In genomic region chr2:93306898-93307297, GRCm38 (mm10) we compare ENCODE assay signal across 19 mouse cellular contexts.
"Had no signal": no experiment of that assay in that cellular context is flagged by ENCODE, and none has a peak within 500 bp of the region (broad histone marks: within the 10 kb centered on the region; RNA-seq: fewer than 3 reads in every experiment).

No protein-coding gene starts in this region.

- DNase-seq: lung, adult 18-20 months; lung, embryonic 14.5 days; lung, postnatal 10 days; lung, postnatal 4 days; midbrain, embryonic 14.5 days; retina, postnatal 1 day; right cerebral cortex, adult 18-20 months; right cerebral cortex, postnatal 25 days; right cerebral cortex, postnatal 4 days; spleen, adult 18-20 months; thymus, adult 2 months; thymus, postnatal 25 days; thymus, postnatal 4 days had no signal

- H3K4me2 ChIP-seq: lung, embryonic 14.5 days; midbrain, embryonic 12.5 days; neural tube, embryonic 13.5 days; neural tube, embryonic 15.5 days had no signal

- ATAC-seq: midbrain, embryonic 16.5 days had no signal

- H3K27ac ChIP-seq: midbrain, embryonic 10.5 days; midbrain, embryonic 12.5 days; neural tube, embryonic 13.5 days; neural tube, embryonic 15.5 days had no signal

- H3K9me3 ChIP-seq: midbrain, embryonic 10.5 days; midbrain, embryonic 12.5 days; neural tube, embryonic 13.5 days; neural tube, embryonic 15.5 days had no signal

- H3K36me3 ChIP-seq: neural tube, embryonic 15.5 days had no signal

- H3K27me3 ChIP-seq: midbrain, embryonic 12.5 days; neural tube, embryonic 13.5 days; neural tube, embryonic 15.5 days had no signal

- H3K4me3 ChIP-seq: midbrain, embryonic 10.5 days; midbrain, embryonic 12.5 days; myocyte; neural tube, embryonic 13.5 days; neural tube, embryonic 15.5 days had no signal

- H3K9ac ChIP-seq: lung, embryonic 14.5 days; midbrain, embryonic 12.5 days; neural tube, embryonic 13.5 days; neural tube, embryonic 15.5 days had no signal
